ENCODE assay signal across 18 mouse cellular contexts in the genomic region with DNA sequence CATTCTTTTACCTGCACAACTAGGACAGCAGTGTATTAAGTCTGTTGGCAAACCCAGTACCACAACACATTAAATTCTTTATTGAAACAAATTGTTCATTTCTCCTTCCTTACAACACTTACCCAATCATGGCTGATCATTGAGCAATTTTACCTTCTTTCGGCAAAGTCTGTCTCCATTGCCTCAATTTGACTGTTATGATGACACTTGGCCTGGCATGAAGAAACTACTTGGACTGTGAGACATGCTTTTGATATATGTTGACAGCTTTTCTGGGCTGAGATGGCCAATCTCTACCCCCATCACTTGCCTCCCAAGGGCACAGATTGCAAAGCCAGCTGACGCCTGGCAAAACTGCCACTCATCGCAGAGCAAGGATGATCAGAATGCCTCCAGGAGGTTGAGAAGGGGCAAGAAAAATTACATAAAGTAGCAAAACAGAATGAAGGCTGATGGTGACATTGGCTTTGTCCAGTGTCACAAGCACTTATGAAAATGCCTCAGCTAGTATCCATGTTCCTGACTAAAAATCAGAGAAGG.
A peak's percentile ranks its signal among the peaks of the same experiment; 100 is the strongest.
DNase-seq lines count a peak whose midpoint lies in the region; ATAC-seq and TF ChIP-seq lines count a peak whose summit lies in the region.
"Had no signal": no experiment of that assay in that cellular context is flagged by ENCODE, and none has a peak within 500 bp of the region (broad histone marks: within the 10 kb centered on the region; RNA-seq: fewer than 3 reads in every experiment).

No protein-coding gene starts in this region.

- H3K36me3 ChIP-seq in liver, adult 2 months (ENCODE audit: control insufficient read depth, insufficient read depth, low read length) = no peaks in the 10 kb centered on the region
- H3K36me3 ChIP-seq in liver, embryonic 12.5 days = no peaks in the 10 kb centered on the region
- H3K36me3 ChIP-seq: embryonic facial prominence, embryonic 15.5 days; forebrain, embryonic 15.5 days; heart, embryonic 12.5 days; hindbrain, embryonic 10.5 days had no signal

- H3K9me3 ChIP-seq in liver, embryonic 12.5 days (replicated peaks) = peaks cover 4% of the 10 kb centered on the region; the same call in 1 of the 2 replicates
- H3K9me3 ChIP-seq: embryonic facial prominence, embryonic 15.5 days; forebrain, embryonic 15.5 days; heart, embryonic 12.5 days; hindbrain, embryonic 10.5 days had no signal

- no peak overlapping the region for H3K4me3 ChIP-seq in liver, adult 2 months (ENCODE audit: insufficient read depth, low read depth, low read length)
- no peak overlapping the region for H3K4me3 ChIP-seq in liver, embryonic 12.5 days
- H3K4me3 ChIP-seq: embryonic facial prominence, embryonic 15.5 days; erythroblast, embryonic 14.5 days; forebrain, embryonic 15.5 days; heart, embryonic 12.5 days; hindbrain, embryonic 10.5 days had no signal

- no peaks in the 10 kb centered on the region for H3K79me2 ChIP-seq in liver, adult 2 months (ENCODE audit: control insufficient read depth, insufficient read depth, low read length)

- DNase-seq in adrenal gland, adult 2 months = peak; percentile 31
- DNase-seq in adrenal gland, postnatal 25 days = no peak
- peak; percentile 29 to 59 for DNase-seq in cerebellum, postnatal 14 days
- no peak for DNase-seq in cerebellum, adult 18-20 months
- peak; percentile 37 for DNase-seq in liver, adult 2 months (ENCODE audit: extremely low read depth, low read depth, low spot score)
- DNase-seq in gonadal fat pad, adult 2 months (ENCODE audit: low read depth) = peak; percentile 94
- DNase-seq in thymus, postnatal 14 days = no peak
- DNase-seq: cerebellum, adult 11-12 months; cerebellum, adult 9-11 months; embryo, embryonic 11 days; gastrocnemius, postnatal 10 days had no signal

- no peak overlapping the region for H3K4me2 ChIP-seq in liver, embryonic 12.5 days
- H3K4me2 ChIP-seq: embryonic facial prominence, embryonic 15.5 days; forebrain, embryonic 15.5 days; heart, embryonic 12.5 days; hindbrain, embryonic 14.5 days had no signal

- H3K9ac ChIP-seq in liver, adult 2 months (ENCODE audit: low read depth, low read length) = no peak overlapping the region
- H3K9ac ChIP-seq in liver, embryonic 12.5 days = no peak overlapping the region
- H3K9ac ChIP-seq: embryonic facial prominence, embryonic 15.5 days; forebrain, embryonic 15.5 days; heart, embryonic 12.5 days; hindbrain, embryonic 14.5 days had no signal

- H3K27ac ChIP-seq in liver, adult 2 months (replicated peaks; ENCODE audit: insufficient read depth, low read depth, low read length) = no peak overlapping the region
- no peak overlapping the region for H3K27ac ChIP-seq in liver, embryonic 12.5 days
- H3K27ac ChIP-seq: embryonic facial prominence, embryonic 15.5 days; forebrain, embryonic 15.5 days; hindbrain, embryonic 10.5 days; hindbrain, embryonic 14.5 days had no signal

- no peak for TF ChIP-seq POLR2A in liver, adult 2 months (IDR thresholded peaks at IDR 0.05; ENCODE audit: extremely low read depth, insufficient read depth, low read length)

- WGBS in liver, adult 2 months = 72% methylated on average over 3 of the region's 3 CpGs
- WGBS in liver, embryonic 12.5 days (ENCODE audit: insufficient replicate concordance) = 81% methylated on average over 3 of the region's 3 CpGs

- no peak for TF ChIP-seq CTCF in liver, adult 2 months (IDR thresholded peaks at IDR 0.05; ENCODE audit: low read depth, low read length)

- H3K4me1 ChIP-seq in liver, adult 2 months (ENCODE audit: control insufficient read depth, insufficient read depth, low read length) = peaks cover 9% of the 10 kb centered on the region; the same call in 1 of the 2 replicates
- no peaks in the 10 kb centered on the region for H3K4me1 ChIP-seq in liver, embryonic 12.5 days
- H3K4me1 ChIP-seq: embryonic facial prominence, embryonic 15.5 days; forebrain, embryonic 15.5 days; heart, embryonic 12.5 days; hindbrain, embryonic 10.5 days had no signal

- ATAC-seq in liver, embryonic 12.5 days = no peak
- ATAC-seq: forebrain, embryonic 15.5 days had no signal

- no peaks in the 10 kb centered on the region for H3K27me3 ChIP-seq in liver, adult 2 months (ENCODE audit: control insufficient read depth, insufficient read depth, low read length)
- H3K27me3 ChIP-seq in liver, embryonic 12.5 days (replicated peaks) = no peaks in the 10 kb centered on the region
- H3K27me3 ChIP-seq: embryonic facial prominence, embryonic 15.5 days; forebrain, embryonic 15.5 days; heart, embryonic 12.5 days had no signal

Comparison
In these comparisons a context has a peak if more than half of its experiments do, and no peak if none do; other contexts are left out.
1. DNase-seq: peak in adrenal gland, adult 2 months (single experiment), cerebellum, postnatal 14 days (2 of 2), liver, adult 2 months (single experiment) and gonadal fat pad, adult 2 months (single experiment); none in adrenal gland, postnatal 25 days (single experiment), cerebellum, adult 18-20 months (0 of 2) and thymus, postnatal 14 days (single experiment).